Mouse (Mus musculus) layer of hippocampus, adult 9-11 months (tissue): ENCODE results near the gene Ficd.

Source experiments
- DNase-seq: peaks from one replicate; pipeline ENCODE4 v3.0.0; 2022

Gene Ficd

DNA sequence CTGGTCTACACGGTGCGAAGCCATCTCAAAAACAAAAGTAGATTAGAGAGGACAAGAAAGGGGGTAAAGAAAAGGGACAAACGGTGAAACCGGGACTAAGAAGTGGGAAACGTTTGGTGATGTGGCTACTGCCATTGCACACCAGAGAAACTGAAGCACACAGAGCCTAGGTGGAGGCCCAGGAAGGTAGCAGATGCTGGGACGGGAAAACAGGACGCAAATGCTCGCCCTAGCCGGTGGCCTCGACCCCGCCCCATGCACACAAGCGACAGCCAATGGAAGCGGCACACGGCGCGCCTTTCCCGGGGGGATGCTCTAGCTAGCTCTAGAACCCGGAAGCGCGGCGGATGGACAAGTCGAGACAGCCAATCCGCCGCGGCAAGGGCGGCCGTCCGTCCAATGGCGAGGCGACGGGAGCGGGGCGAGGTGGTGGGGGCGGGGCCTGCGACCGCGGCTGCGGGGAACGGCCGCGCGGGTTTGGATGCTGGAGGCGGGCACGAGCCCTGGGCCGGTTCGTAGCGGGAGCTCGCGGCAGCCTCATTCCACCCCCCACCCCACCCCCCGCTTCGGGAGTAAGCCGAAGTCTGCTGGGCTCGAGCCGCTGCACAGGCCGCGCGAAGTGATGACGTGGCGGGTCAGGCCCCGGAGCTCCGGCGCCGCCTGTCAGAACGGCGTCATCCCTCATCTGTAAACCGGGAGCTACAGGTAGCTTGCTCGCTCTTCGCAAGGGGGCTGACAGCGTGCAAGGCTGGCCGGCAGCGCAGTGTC is at the start of gene Ficd:
Gene Ficd, plus strand, starts transcription at position 459 of the 768 bp plus-strand sequence.
- peak; percentile 96 for DNase-seq

- no peak for DNase-seq
Observed at GRCm38 (mm10) chr5:113687514-113687913, 48.1 kb upstream of the Ficd start.

- no peak for DNase-seq
Observed at GRCm38 (mm10) chr5:113690069-113690548, 45.5 kb upstream of the Ficd start.

GRCm38 (mm10) chr5:113690866-113691265 is 44.7 kb upstream of the Ficd start:
- DNase-seq, result no peak

DNA sequence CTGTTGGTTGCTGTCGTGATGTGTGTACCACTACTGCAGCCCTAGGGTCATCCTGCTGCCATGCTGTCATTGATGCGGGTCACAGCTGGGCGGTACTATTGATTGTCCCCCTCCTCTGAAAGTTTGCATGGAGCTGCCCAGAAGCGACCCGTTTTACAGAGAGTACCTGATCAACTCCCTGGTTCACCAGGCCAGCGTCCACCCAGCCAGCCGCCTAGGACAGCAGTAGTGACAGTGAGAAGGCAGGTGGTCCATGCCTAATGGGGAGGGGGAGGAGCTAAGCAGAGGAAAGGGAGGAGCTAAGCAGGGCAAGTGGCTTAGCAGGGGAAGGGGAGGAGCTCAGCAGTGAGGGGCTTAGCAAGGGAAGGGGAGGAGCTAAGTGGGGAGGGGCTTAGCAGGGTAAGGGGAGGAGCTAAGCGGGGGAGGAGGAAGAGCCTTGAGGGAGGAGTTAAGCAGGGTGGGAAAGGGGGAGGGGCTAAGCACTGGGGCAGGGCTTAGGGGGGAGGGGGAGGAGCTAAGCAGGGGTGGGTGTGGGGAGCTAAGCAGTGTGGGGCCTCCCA is 42.3 kb upstream of the Ficd start:
- DNase-seq, result no peak

DNA sequence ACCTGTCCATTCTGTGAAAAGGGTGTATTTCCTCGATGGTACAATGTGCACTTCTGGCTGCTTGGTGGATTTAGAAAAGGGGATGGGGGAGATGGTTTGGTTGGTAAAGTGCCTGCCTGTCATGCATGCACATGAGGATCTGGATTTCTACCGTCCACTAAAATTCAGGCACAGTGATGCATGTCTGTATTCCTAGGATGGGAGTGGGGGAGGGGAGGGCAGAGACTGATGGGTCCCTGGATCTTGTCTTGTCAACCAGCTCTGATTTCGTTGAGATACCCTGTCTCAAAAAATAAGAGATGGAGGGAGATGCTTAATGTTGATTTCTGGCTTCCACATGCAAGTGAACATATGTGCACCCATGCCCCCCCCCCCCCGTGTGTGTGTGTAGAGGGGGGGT is 41.6 kb upstream of the Ficd start:
- no peak for DNase-seq

DNA sequence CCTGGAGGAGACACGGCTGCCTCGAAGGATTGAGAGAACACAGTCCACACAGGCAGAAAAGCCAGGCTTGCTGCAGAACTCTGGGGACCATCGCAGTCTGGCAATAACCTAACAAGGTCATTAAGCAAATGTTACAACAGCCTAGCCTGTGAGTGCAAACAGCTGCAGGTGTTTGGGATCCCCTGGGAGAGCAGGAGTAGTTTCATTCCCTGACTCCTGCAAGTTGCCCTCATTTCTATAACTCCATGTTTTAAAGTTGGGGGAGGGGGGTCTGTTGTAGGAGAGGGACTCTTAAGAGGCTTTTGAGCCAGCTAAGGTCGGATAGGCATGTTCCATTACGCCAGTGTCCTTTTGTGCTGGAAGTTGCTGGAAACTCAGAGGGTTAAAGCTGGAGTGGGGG is 41.2 kb upstream of the Ficd start:
- DNase-seq, result no peak

DNA sequence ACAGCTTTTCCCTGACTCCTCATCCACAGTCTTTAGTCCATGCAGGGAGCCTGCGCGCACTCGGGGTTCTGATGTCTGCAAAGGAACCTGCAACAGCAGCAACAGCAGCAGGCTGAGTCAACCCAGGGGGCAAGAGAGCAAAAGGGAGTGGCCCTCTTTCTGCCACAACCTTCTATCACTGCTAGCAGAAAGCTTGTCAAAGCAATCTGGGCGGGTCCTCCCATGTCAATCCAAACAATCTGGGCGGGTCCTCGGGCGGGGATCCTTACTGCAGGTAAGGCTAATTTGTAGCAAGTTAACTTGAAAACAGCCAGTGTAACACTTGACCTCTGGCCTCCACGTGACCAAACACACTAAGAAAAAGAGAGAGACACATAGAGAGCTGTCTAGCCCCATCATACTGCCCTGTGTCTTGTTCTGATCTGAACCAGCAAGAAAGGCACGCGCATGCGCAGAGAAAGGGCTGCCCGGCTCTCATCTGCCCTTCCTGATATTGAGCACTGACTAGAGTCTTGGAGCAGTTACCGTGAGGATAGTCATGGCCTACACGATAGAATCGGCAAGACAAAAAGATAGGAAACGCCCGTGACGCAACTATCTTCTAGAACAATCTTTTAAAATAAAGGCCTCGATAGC is 35.1 kb upstream of the Ficd start:
- no peak for DNase-seq

DNA sequence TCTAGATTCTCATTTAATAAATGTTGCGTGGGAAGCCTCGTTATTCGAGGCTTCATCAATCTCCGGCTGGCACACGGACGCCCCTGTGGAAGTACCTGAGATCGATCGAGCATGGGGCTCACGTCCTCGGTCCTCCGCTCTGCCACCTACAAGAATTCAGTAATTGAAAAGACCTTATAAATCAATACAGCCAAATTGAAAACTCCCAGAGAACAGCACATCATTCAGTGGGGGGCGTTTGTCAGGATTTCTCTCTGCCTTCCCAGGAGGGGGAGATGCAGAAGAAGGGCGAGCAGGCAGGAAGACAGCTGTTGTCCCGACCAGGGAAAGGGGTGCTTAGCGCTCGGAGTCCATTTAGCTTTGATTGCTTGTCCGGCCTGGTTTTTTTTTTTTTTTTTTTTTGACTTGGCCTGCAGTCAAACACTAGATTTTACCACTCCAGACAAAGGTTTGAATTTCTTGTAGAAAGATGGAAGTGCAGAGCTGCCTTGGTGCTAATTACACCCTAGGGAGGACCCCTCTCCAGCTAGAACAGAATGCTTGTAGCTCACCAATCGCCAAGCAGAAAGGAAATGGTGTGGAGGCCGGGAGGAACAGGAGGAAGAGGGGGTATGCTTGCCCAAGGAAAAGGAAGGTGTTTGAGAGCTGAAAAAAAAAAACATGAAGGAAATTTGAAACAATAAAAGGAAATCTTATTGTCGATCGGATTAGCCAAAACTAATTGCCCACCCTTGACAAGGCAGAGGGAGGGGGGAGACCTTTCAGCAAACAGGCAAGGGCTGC is 31.6 kb upstream of the Ficd start:
- no peak for DNase-seq

- DNase-seq, result no peak
Observed at GRCm38 (mm10) chr5:113712861-113713260, 22.7 kb upstream of the Ficd start.

- peak; percentile 60 for DNase-seq
Observed at GRCm38 (mm10) chr5:113716581-113717388, 18.8 kb upstream of the Ficd start.

DNA sequence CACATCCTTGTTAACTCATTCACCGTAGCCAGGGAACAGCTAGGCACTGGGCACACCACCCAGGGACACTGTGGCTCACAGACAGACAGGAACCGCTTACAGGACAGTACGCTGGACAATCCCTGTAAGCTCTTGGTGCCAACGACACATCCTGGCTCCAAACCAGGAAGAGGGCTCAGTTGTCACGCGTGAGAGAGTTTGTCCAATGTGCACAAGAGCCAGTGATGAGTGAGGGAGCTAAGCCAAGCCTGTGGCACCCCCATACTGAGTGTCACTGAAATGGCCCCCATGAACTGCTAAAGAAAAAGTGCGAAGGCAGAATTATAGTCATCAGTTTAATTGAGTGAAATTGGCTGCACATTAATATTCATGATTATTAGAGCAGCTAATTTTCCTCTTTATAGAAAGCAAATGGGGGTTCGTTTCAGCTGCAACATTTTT is 16.4 kb upstream of the Ficd start:
- DNase-seq, result no peak

DNA sequence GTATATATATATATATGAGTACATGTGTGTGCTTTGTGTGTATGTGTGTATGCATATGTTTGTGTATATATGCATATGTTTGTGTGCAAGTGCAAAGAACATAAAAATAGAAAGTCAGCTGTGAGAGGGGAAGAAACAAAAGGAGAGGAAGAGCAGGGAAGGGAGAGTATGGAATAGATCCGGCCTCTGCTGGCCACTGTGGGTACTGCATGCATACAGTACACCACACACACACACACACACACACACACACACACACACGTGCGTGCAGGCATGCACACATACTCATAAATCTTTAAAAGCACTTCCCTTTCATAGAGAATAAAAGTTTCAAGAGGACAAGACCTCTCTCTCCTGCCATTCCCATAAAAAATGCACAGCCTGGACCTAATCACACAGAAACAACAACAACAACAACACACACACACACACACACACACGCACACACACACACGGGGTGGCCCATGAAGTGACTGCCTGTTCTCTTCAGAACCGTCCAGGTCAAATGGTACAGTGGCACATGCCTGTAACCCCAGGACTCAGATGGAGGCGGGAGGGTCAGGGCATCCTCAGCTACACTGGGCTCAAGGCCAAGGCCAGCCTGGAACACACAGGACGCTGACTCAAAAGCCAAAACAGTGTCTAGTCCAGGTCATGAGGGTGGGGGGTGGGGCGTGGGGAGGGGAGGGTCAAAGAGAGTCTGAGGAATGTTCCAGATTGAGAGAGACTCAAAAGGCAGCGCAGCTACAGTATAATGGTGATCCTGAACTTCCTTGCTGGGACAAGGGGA is 13.2 kb upstream of the Ficd start:
- no peak for DNase-seq

DNA sequence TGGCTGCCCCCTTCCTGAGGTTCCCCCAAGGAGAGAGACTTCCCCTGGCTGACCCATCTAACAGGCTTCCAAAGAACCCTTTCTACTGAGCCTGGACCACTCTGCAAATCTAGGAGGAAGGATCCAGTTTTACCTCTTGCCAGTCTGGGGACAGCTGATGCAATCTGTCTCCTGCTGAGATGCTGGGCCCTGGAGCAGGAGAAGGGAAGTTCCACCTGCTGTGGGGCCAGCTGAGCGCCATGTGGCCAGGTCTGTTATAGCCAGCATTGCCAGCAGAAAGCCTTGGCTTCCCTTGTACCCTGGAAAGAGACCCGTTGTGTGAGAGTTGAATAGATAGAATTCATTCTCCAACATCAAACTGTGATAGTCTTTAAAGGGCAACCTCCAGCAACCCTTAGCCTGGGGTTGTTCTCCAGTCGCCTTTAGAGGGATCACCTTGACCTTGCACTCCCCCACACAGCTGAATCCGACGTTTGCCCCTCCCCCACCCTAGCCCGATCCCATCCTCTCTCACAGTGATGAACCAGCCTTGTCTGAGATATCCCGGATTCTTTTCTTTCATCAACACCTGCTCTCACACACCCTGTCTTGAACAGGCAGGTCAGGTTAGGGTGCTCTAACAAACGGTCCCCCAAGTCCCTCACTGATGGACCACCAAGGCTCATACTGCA is 11.9 kb upstream of the Ficd start:
- peak; percentile 2 for DNase-seq

GRCm38 (mm10) chr5:113724446-113724845 is 11.2 kb upstream of the Ficd start, which contains the start of gene 1700069L16Rik:
Gene 1700069L16Rik (minus strand): TSS chr5:113724772.
- peak; percentile 73 for DNase-seq

- no peak for DNase-seq
Observed at GRCm38 (mm10) chr5:113725417-113725816, 10.2 kb upstream of the Ficd start.

DNA sequence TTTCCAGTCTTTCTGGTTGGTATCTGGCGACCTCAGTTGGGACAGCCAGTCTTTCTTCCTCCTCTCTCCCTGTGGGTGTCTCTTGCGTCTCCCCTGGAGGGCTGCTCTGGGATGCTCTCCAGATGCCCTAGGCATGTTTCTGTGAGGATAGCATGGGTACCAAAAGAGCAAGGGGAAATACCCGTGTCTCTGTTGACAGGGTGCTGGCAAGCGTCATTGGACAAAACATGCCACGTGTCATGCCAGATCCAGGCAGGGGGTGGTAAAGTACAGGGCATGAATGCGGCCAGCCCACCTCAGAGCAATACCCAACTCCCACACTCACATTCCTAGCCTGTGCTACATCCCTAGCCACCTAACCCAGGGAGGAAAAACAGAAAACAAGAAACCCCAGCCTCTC is 9.0 kb upstream of the Ficd start:
- no peak for DNase-seq

- DNase-seq, result no peak
Observed at GRCm38 (mm10) chr5:113727238-113727637, 8.4 kb upstream of the Ficd start.

- DNase-seq, result no peak
Observed at GRCm38 (mm10) chr5:113728011-113728410, 7.6 kb upstream of the Ficd start.

DNA sequence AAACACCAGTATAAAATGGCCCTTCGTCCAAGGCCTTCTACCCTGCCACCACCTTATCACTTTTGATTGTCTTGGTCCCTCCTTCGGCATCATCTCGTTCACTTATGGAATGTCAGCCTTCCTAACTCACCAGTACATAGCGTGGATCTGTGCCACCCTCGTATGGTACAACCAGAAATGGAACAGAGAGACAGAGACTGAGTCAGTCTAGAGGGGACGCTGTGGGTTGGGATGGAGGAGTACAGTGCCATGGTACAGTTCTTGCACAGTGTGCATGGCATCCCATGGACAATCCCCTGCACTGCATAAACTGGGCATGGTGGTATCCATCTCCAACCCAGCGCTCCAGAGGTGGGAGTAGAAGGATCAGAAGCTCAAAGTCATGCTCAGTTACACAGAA is 6.9 kb upstream of the Ficd start:
- no peak for DNase-seq

GRCm38 (mm10) chr5:113730641-113731121 is 4.9 kb upstream of the Ficd start:
- DNase-seq, result no peak
